17 mouse cellular contexts compared by ENCODE assay signal in the genomic region with DNA sequence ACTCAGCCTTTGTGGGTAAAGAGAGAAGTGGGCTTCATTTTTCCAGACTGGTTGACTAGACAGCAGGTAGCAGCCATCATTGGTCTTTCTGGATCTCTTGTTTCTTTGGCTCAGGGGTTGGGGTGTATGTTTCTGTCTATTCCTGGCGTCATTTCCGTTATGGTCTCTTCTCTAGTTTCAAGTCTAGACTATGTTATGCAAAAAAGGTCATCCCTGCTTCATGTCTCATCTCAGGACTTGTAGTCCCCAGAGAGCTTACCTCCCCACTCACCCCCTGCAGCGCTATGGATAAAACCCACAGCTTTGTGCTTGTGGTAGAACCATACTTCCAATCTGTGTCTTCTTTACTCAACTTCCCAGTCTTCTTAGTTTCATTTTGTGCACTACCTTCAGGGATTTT.
"Had no signal": no experiment of that assay in that cellular context is flagged by ENCODE, and none has a peak within 500 bp of the region (broad histone marks: within the 10 kb centered on the region; RNA-seq: fewer than 3 reads in every experiment).

No protein-coding gene starts in this region.

- H3K27me3 ChIP-seq: midbrain, embryonic 12.5 days; neural tube, embryonic 13.5 days; neural tube, embryonic 15.5 days had no signal

- H3K36me3 ChIP-seq: midbrain, embryonic 10.5 days; midbrain, embryonic 12.5 days; neural tube, embryonic 13.5 days; neural tube, embryonic 15.5 days had no signal

- DNase-seq: lung, embryonic 14.5 days; lung, postnatal 10 days; lung, postnatal 4 days; midbrain, embryonic 14.5 days; retina, postnatal 1 day; right cerebral cortex, adult 18-20 months; right cerebral cortex, postnatal 25 days; right cerebral cortex, postnatal 4 days; spleen, adult 18-20 months; thymus, adult 18-20 months; thymus, postnatal 14 days; thymus, postnatal 36 days had no signal

- ATAC-seq: midbrain, embryonic 16.5 days had no signal
